Mouse (Mus musculus) CH12.LX (cell line): ENCODE data around the gene S100a9.

Experiments used
- CTCF ChIP-seq, 2 experiments: IDR thresholded peaks in 1 of 2; conservative IDR thresholded peaks in 1 of 2; 2 replicates each; pipeline ENCODE4 v1.5.1; 2011 to 2012; ENCODE audit warnings: low read depth in 2 of 2, low read length in 2 of 2, improper control_type of control experiment in 1 of 2, inconsistent platforms in 1 of 2, mild to moderate bottlenecking in 1 of 2, moderate library complexity in 1 of 2
- EP300 ChIP-seq: IDR thresholded peaks from 2 replicates; pipeline ENCODE4 v1.6.1; 2011; ENCODE audit warnings: low read length, improper control_type of control experiment
- GABPA ChIP-seq: IDR thresholded peaks from 2 replicates; pipeline ENCODE4 v1.6.1; 2012; ENCODE audit warnings: low read depth, low read length, improper control_type of control experiment, inconsistent platforms; ENCODE audit not compliant: insufficient replicate concordance
- IRF4 ChIP-seq: IDR thresholded peaks from 2 replicates; pipeline ENCODE4 v1.6.1; 2014; ENCODE audit warnings: low read depth, mild to moderate bottlenecking, inconsistent platforms, low read length, improper control_type of control experiment
- KAT2A ChIP-seq: IDR thresholded peaks from 2 replicates; pipeline ENCODE4 v1.6.1; 2012; ENCODE audit warnings: low read length, improper control_type of control experiment, inconsistent platforms; ENCODE audit not compliant: insufficient replicate concordance
- MAFK ChIP-seq: IDR thresholded peaks from 2 replicates; pipeline ENCODE4 v1.6.1; 2011; ENCODE audit warnings: low read length, improper control_type of control experiment; ENCODE audit not compliant: insufficient replicate concordance
- MAX ChIP-seq: IDR thresholded peaks from 2 replicates; pipeline ENCODE4 v1.6.1; 2011; ENCODE audit warnings: low read length, improper control_type of control experiment
- MXI1 ChIP-seq: IDR thresholded peaks from 2 replicates; pipeline ENCODE4 v1.6.1; 2011; ENCODE audit warnings: mild to moderate bottlenecking, low read depth, low read length, improper control_type of control experiment
- POLR2A ChIP-seq: IDR thresholded peaks from 2 replicates; pipeline ENCODE4 v1.6.1; 2011; ENCODE audit warnings: low read depth, mild to moderate bottlenecking, improper control_type of control experiment, low read length
- POLR2AphosphoS2 ChIP-seq: IDR thresholded peaks from 2 replicates; pipeline ENCODE4 v1.6.1; 2011; ENCODE audit warnings: low read depth, low read length, improper control_type of control experiment
- TBP ChIP-seq: conservative IDR thresholded peaks from 2 replicates; pipeline ENCODE4 v1.6.1; 2011; ENCODE audit warnings: low read depth, low read length, improper control_type of control experiment
- ZC3H11A ChIP-seq: IDR thresholded peaks from 2 replicates; pipeline ENCODE4 v1.6.1; 2012; ENCODE audit warnings: low read depth, mild to moderate bottlenecking, inconsistent platforms, low read length, improper control_type of control experiment
- ZMIZ1 ChIP-seq: IDR thresholded peaks from 2 replicates; pipeline ENCODE4 v1.6.1; 2012; ENCODE audit warnings: low read depth, mild to moderate bottlenecking, inconsistent platforms, low read length, improper control_type of control experiment

DNA sequence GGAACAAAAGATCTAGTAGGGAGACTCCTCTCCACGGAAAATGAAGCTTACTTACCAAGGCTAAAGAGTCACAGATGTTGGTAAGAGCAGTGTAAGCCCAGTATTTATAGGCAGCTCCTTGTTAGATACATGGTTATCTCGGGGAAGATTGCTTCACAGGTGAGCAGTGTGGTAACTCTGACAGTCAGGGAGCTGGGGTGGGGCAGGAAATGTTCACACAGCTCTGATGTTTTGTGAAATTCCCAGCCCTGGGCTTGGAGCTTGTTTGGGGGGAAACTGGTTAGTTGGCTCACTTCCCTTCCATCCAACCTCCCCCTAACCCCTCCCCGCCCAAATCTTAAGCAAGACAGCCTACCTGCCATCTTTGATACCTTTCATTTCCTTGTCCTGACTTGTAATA, at the start of gene S100a9:
- TF ChIP-seq EP300 (no peak), POLR2AphosphoS2 (no peak), KAT2A (no peak), MAFK (no peak), CTCF (conservative IDR thresholded peaks at IDR 0.05 in 1 of 2, IDR thresholded peaks at IDR 0.05 in 1 of 2; ENCODE audit: low read depth in 2 of 2, low read length in 2 of 2) (no peak), ZC3H11A (no peak), ZMIZ1 (no peak), POLR2A (no peak), GABPA (no peak), IRF4 (no peak), MAX (no peak), MXI1 (no peak), TBP (no peak)
